Mouse (Mus musculus) heart, embryonic 15.5 days (tissue): Measurements from ENCODE around the gene Olfr709-ps1. TPM values are rescaled to one million over a fixed set of nuclear protein-coding genes. Genes with fewer than 3 reads are reported as not detected.
"Not testable (repeated sequence)": the region's sequence is repeated elsewhere in the genome, so short reads cannot be mapped to it uniquely, and the experiment has no call there.

Experiments
- ATAC-seq: fragments of 200-750 bp; cut with Nextera tagmentation; replicated peaks from 2 replicates; pipeline ENCODE4 v1.8.0; 2017; ENCODE audit warnings: low read depth, moderate TSS enrichment; ENCODE audit not compliant: insufficient number of reproducible peaks, insufficient read depth, low FRiP score
- H3K27ac ChIP-seq: fragments of 300-500 bp; sonication (generic); 2 replicates; pipeline ENCODE4 v1.5.1; 2015; ENCODE audit warnings: mild to moderate bottlenecking, inconsistent platforms
- H3K27me3 ChIP-seq: fragments of 300-500 bp; sonication (generic); 2 replicates; pipeline ENCODE4 v1.6.1; 2015; ENCODE audit warnings: inconsistent platforms
- H3K36me3 ChIP-seq: fragments of 300-500 bp; sonication (generic); 2 replicates; pipeline ENCODE4 v1.6.1; 2015; ENCODE audit warnings: mild to moderate bottlenecking, inconsistent platforms
- H3K4me1 ChIP-seq: fragments of 300-500 bp; sonication (generic); replicated peaks from 2 replicates; pipeline ENCODE4 v1.6.1; 2015; ENCODE audit warnings: inconsistent platforms
- H3K4me2 ChIP-seq: fragments of 300-500 bp; sonication (generic); 2 replicates; pipeline ENCODE4 v1.6.1; 2015; ENCODE audit warnings: inconsistent platforms, mild to moderate bottlenecking, moderate library complexity
- H3K4me3 ChIP-seq: fragments of 300-500 bp; sonication (generic); 2 replicates; pipeline ENCODE4 v1.5.1; 2015; ENCODE audit warnings: mild to moderate bottlenecking, inconsistent platforms
- H3K9ac ChIP-seq: fragments of 300-500 bp; sonication (generic); 2 replicates; pipeline ENCODE4 v1.6.1; 2015; ENCODE audit warnings: mild to moderate bottlenecking, inconsistent platforms
- H3K9me3 ChIP-seq: fragments of 300-500 bp; sonication (generic); replicated peaks from 2 replicates; pipeline ENCODE4 v1.6.1; 2016; ENCODE audit warnings: inconsistent platforms
- WGBS: fragments of 180-500 bp; shearing (Covaris S2); methylation state at CpG from one replicate; pipeline ENCODE4 v1.1.7; 2015; ENCODE audit warnings: mixed read lengths; 5-methylcytosine and 5-hydroxymethylcytosine counted together
- polyA plus RNA-seq: library from polyadenylated mRNA; unstranded; fragments of >200 nt; fragmentation: Nextera tagmentation; extraction: Ambion mirVana; gene quantifications from 2 replicates; pipeline ENCODE4 v1.2.1, GENCODE M21; 2015

Olfr709-ps1 gene
- polyA plus RNA-seq: not detected in 2 replicates

- Histone ChIP-seq H3K4me2 (no peak within 1 kb of the TSS), H3K9ac (no peak within 1 kb of the TSS), H3K4me1 (no peaks in the 10 kb centered on the region), H3K36me3 (no peaks in the 10 kb centered on the region), H3K4me3 (no peak within 1 kb of the TSS), H3K27me3 (no peaks in the 10 kb centered on the region), H3K9me3 (no peaks in the 10 kb centered on the region), H3K27ac (no peak within 1 kb of the TSS)
- ATAC-seq: no peak
These were observed at the start of gene Olfr709-ps1 for GRCm38 (mm10) chr7:106932119-106932518. Olfr709-ps1 (minus strand) TSS chr7:106932219.

DNA sequence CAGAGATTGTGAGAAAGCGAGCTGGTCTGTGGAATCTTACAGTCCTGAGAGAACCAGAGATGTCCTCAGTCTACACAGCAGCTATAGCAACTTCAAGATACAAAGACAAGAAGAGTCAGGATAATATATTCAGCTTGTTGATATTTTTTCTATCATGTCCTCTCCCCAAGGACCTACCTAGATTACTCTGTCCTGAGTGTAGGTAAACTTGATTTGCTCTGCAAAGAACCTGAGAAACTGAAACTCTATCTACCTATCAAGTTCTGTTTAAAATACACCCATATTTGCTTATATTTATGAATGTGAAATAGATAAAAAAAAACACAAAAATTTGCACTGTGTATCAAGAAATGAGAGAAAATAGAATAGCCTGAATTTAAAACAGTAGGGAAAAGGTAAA is 43.3 kb upstream of the Olfr709-ps1 start, which contains the start of gene Olfr711:
Gene Olfr711 (minus strand): TSS at position 101 of the 400 bp plus-strand sequence.
- no peak within 1 kb of the TSS for H3K4me2 ChIP-seq
- no peaks in the 10 kb centered on the region for H3K27me3 ChIP-seq
- H3K4me1 ChIP-seq: no peaks in the 10 kb centered on the region
- no peak within 1 kb of the TSS for H3K9ac ChIP-seq
- H3K9me3 ChIP-seq: no peaks in the 10 kb centered on the region
- H3K36me3 ChIP-seq: no peaks in the 10 kb centered on the region
- no peak for ATAC-seq
- 52% methylated on average over 1 of the region's 1 CpGs for WGBS
- no peak within 1 kb of the TSS for H3K27ac ChIP-seq
- H3K4me3 ChIP-seq: no peak within 1 kb of the TSS

DNA sequence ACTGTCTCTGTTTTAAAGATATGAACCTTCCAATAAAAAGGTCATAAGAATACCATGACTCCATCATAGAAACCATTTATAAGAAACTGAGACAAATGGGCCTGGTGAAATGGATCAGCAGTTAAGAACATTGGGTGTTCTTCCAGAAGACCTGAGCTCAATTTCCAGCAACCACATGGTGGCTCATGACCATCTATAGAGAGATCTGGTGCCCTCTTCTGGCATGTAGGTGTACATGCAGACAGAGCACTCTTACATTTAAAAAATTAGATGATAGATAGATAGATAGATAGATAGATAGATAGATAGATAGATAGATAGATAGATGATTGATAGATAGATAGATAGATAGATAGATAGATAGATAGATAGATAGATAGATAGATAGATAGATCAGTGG is 35.5 kb upstream of the Olfr709-ps1 start:
- not testable (repeated sequence) for H3K9ac ChIP-seq, ATAC-seq, H3K9me3 ChIP-seq, H3K27me3 ChIP-seq, H3K4me1 ChIP-seq, H3K4me2 ChIP-seq, H3K4me3 ChIP-seq, H3K27ac ChIP-seq, H3K36me3 ChIP-seq

- no peaks in the 10 kb centered on the region for H3K27me3 ChIP-seq
- H3K9me3 ChIP-seq: no peaks in the 10 kb centered on the region
- no peak for ATAC-seq
- no peak within 1 kb of the TSS for H3K4me3 ChIP-seq
- no peak within 1 kb of the TSS for H3K27ac ChIP-seq
- no peaks in the 10 kb centered on the region for H3K36me3 ChIP-seq
- WGBS: 75% methylated on average over 1 of the region's 1 CpGs
- no peak within 1 kb of the TSS for H3K9ac ChIP-seq
- H3K4me1 ChIP-seq: no peaks in the 10 kb centered on the region
- H3K4me2 ChIP-seq: no peak within 1 kb of the TSS
These were observed 31.8 kb upstream of the Olfr709-ps1 start, which contains the start of gene Olfr6 for GRCm38 (mm10) chr7:106963837-106964236. Olfr6 (minus strand) TSS chr7:106963937.

- H3K4me3 ChIP-seq: no peak within 1 kb of the TSS
- no peak within 1 kb of the TSS for H3K4me2 ChIP-seq
- no peaks in the 10 kb centered on the region for H3K36me3 ChIP-seq
- ATAC-seq: no peak
- H3K9me3 ChIP-seq: no peaks in the 10 kb centered on the region
- no peak within 1 kb of the TSS for H3K9ac ChIP-seq
- WGBS: 73% methylated on average over 3 of the region's 3 CpGs
- H3K27me3 ChIP-seq: no peaks in the 10 kb centered on the region
- H3K27ac ChIP-seq: no peak within 1 kb of the TSS
- H3K4me1 ChIP-seq: no peaks in the 10 kb centered on the region
These were observed 16.2 kb upstream of the Olfr709-ps1 start, which contains the start of gene Olfr710 for GRCm38 (mm10) chr7:106948212-106948611. Olfr710 (minus strand) TSS chr7:106948312.

GRCm38 (mm10) chr7:106920961-106921360 is 11.1 kb downstream of the Olfr709-ps1 start:
- H3K4me2 ChIP-seq, H3K4me3 ChIP-seq, ATAC-seq, H3K27ac ChIP-seq, H3K9ac ChIP-seq, H3K4me1 ChIP-seq, H3K36me3 ChIP-seq, H3K27me3 ChIP-seq, H3K9me3 ChIP-seq: not testable (repeated sequence)
- WGBS: 82% methylated on average over 7 of the region's 7 CpGs

DNA sequence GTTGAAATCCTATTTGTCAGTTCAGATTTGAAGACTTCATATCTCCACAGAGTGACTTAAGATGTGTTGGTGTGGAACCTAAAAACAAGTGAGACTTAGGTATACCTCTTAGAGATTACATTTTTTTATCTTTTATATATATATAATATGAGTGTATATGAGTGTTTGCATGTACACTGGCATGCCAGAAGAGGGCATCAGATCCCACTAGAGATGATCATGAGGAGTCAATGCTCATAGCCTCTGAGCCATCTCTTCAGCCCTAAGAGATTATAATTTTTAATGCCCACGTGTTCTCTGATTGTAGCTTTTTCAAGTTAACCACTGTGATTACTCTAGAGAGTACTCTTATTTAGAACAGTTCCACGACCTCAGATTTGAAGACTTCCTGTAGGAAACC is 24.3 kb downstream of the Olfr709-ps1 start, which contains the start of gene Olfr1532-ps1:
Gene Olfr1532-ps1 (plus strand): TSS at position 326 of the 400 bp plus-strand sequence.
- Histone ChIP-seq H3K9ac (no peak within 1 kb of the TSS), H3K36me3 (no peaks in the 10 kb centered on the region), H3K4me2 (no peak within 1 kb of the TSS), H3K4me1 (no peaks in the 10 kb centered on the region), H3K27ac (no peak within 1 kb of the TSS), H3K9me3 (no peaks in the 10 kb centered on the region), H3K27me3 (no peaks in the 10 kb centered on the region), H3K4me3 (no peak within 1 kb of the TSS)
- ATAC-seq: no peak
- 44% methylated on average over 2 of the region's 2 CpGs for WGBS

- not testable (repeated sequence) for H3K4me3 ChIP-seq, H3K9ac ChIP-seq, H3K27me3 ChIP-seq, H3K4me1 ChIP-seq, ATAC-seq, H3K36me3 ChIP-seq, H3K4me2 ChIP-seq, H3K27ac ChIP-seq, H3K9me3 ChIP-seq
- WGBS: 70% methylated on average over 3 of the region's 3 CpGs
These were observed 30.9 kb downstream of the Olfr709-ps1 start, which contains the start of gene Olfr707 for GRCm38 (mm10) chr7:106901141-106901540. Olfr707 (minus strand) TSS chr7:106901241.

GRCm38 (mm10) chr7:106888062-106888461 is 44.0 kb downstream of the Olfr709-ps1 start, which contains the start of gene Olfr706:
Olfr706 (minus strand) TSS chr7:106888162.
- WGBS: 69% methylated on average over 2 of the region's 2 CpGs
- no peaks in the 10 kb centered on the region for H3K36me3 ChIP-seq
- no peak within 1 kb of the TSS for H3K27ac ChIP-seq

GRCm38 (mm10) chr7:106876791-106877190 is 55.2 kb downstream of the Olfr709-ps1 start, which contains the start of gene Olfr705:
Olfr705 (minus strand) TSS chr7:106876891.
- no peak within 1 kb of the TSS for H3K4me2 ChIP-seq
- H3K27me3 ChIP-seq: no peaks in the 10 kb centered on the region
- no peak within 1 kb of the TSS for H3K4me3 ChIP-seq
- H3K9me3 ChIP-seq: no peaks in the 10 kb centered on the region
- no peaks in the 10 kb centered on the region for H3K36me3 ChIP-seq
- H3K4me1 ChIP-seq: no peaks in the 10 kb centered on the region
- no peak within 1 kb of the TSS for H3K9ac ChIP-seq
- no peak within 1 kb of the TSS for H3K27ac ChIP-seq
- no peak for ATAC-seq
- 74% methylated on average over 3 of the region's 3 CpGs for WGBS

More at GRCm38 (mm10) chr7:106888062-106888461, 44.0 kb downstream of the Olfr709-ps1 start, which contains the start of gene Olfr706:
- Histone ChIP-seq H3K4me3 (no peak within 1 kb of the TSS), H3K4me2 (no peak within 1 kb of the TSS), H3K27me3 (no peaks in the 10 kb centered on the region), H3K9ac (no peak within 1 kb of the TSS), H3K4me1 (no peaks in the 10 kb centered on the region), H3K9me3 (no peaks in the 10 kb centered on the region)
- ATAC-seq: no peak
